Mouse (Mus musculus): ENCODE data around the gene Uggt1.

Gene Uggt1

GRCm38 (mm10) chr1:36114844-36115243 lies 129.7 kb downstream of the Uggt1 start:
- DNase-seq (ENCODE audit: low spot score), result no peak

DNA sequence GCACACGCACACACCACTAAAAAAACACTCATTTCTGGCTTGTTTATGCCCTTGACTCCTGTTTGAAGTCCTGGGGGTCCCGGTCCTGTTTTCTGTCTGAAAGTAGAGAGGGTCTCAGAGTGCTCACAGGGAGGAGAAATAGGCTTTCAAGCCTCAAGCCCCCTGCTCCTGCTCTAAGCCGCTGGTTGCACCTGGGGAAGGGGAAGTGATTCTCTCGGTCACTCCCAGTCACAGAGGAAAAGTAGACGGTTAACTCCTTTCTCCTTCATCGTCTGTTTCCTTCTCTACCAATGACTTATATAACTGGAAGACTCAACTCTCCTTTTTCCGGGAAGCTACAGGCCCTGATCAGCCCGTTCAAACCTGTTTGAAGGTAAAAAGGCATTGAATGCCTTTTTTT lies 130.8 kb downstream of the Uggt1 start:
- DNase-seq (ENCODE audit: low spot score), result no peak

DNA sequence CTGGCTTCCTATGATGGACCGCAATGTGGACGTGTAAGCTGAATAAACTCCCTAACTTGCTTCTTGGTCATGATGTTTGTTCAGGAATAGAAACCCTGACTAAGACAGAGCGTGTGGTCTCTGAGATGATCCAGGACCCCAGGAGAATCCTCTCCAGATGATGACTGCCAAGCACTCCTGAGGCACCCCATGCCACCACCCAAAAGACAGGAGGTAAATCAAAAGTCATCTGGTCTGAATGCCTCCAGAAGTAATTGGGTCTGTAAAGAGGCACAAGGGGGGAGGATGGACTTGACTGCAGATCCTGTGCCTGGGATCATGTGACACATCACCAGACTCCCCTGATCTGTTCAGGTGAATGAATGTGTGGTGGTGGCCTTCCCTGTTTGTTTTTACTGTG lies 131.9 kb downstream of the Uggt1 start:
- no peak for DNase-seq (ENCODE audit: low spot score)

DNA sequence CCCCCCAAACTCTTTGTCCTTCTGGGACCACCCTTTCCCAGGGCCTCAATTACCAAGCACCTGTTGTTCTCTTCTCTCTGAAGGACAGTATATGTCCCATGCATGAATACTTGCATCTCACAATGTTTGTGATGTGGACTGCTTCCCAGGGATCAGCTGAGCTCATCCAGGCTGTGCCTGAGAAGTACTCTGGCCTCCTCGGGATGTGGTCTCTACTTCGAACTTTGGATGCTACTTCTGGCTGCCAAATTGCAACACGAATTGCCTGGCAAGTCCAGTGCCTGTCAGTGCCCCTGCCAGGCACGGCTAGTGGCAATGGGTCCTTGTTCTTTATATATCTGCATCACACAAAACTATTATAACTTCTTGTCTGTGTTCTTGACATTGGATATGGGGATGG lies 134.5 kb downstream of the Uggt1 start:
- DNase-seq (ENCODE audit: low spot score), result no peak

DNA sequence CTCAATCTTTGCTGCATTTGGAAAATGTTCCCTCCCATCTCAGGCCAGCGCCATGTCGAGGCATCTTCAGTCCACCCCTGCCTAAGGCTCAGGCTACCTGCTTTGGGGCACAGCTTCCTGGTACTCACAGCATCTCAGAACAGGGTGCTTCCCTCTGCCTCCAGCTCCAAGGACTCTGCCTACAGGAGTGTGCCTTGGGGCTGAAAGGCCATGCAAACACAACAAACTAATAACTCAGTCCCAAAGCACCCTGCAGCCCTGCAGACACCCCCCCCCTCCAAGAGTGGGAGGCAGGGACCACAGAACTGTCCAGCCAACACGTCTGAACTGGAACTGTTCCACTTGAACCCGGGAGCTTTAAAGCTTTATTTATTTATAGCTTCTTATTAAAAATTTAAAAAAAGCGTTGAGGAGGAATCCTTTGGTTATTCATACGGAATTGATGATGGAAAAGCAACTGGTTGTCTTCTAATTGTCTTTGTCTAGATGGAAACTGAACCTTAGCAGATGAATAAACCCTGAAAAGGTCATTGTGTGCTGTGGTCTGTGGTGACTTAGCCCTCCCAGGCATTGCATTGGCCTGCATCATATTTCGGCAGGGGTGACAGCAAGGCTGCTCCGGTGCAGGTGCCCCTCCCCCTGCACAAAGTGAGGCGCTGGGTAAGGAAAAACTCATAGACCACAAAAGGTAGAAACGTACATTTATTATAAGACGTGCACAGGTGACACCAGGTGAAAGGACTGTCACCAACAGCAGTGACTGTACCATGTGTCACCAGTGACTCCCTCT lies 138.4 kb downstream of the Uggt1 start:
- DNase-seq (ENCODE audit: low spot score), result no peak

- no peak for DNase-seq (ENCODE audit: low spot score)
These were observed 144.1 kb downstream of the Uggt1 start for GRCm38 (mm10) chr1:36100371-36100770.

- DNase-seq (ENCODE audit: low spot score), result no peak
These were observed 146.1 kb downstream of the Uggt1 start for GRCm38 (mm10) chr1:36098432-36098831.

GRCm38 (mm10) chr1:36095423-36096272 lies 148.9 kb downstream of the Uggt1 start:
- DNase-seq (ENCODE audit: low spot score), result peak; percentile 67

DNA sequence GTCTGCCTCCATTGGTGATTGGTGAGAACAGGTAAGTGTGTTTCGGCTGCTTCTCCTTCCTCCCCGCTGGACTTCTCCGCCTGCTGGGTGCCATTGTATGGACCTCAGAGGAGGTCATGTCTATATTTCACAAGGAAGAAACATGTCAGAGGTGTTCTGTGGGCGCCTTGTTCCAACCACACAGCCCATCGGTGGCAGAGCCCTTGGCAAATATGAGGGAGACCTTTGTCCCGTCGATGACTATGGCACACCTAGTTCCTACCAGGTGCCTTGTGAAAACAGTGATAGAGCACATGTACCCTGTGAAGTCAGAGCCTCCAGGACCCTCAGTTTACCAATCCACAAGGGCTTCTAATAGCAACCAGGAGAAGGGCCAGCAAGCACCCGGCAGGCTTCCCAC lies 150.8 kb downstream of the Uggt1 start:
- no peak for DNase-seq (ENCODE audit: low spot score)

DNA sequence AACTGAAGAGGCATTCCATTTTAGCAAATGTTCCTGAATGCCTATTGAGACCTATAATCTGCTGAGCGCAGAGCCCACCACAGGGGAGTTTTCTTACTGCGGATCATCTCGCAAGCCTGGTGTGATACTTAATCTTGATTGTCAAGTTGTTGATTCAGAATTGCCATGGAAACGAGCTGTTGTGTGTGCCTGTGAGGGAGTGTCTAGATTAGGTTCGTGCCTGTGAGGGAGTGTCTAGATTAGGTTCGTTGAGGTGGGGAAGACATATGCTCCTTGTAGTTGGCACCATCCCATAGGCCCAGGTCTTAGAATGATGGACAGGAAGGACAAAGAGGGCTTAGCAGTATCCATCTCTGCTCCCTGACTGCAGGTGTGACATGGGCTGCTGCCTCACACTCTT lies 153.3 kb downstream of the Uggt1 start:
- DNase-seq (ENCODE audit: low spot score), result peak; percentile 72

DNA sequence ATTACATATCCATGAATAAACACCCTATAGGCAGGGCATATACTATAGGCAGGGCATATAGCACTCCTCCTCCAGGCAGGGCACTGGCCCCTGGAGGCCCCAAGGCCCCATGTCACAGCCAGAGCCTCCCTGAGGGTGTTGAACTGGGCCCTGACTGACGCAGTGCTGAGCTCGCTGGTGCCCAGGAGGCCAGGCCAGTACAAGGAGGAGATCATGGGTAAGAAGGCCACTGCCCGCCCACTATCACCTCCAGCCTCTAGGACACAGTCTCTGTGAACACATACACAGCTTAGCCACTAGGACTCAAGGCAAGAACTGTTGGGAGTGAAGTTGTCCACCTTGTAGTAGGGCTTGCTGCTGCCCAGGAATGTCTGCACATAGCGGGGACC lies 153.8 kb downstream of the Uggt1 start:
- DNase-seq (ENCODE audit: low spot score), result peak; percentile 53

Measured in spleen, adult 12 weeks (tissue).